Mouse (Mus musculus): ENCODE results near the gene Klhl23. TPM values are rescaled to one million over a fixed set of nuclear protein-coding genes. Genes with fewer than 3 reads are reported as not detected.

Klhl23 gene
- polyA plus RNA-seq, 1 experiment from 2014 or later, result 104 TPM

- Histone ChIP-seq H3K4me2 (ENCODE audit: low read length) (peak overlapping the region; percentile 77), H3K9ac (ENCODE audit: low read depth, low read length) (peak overlapping the region; percentile 96), H3K27ac (ENCODE audit: low read length) (peak overlapping the region; percentile 98), H3K4me1 (ENCODE audit: control insufficient read depth, insufficient read depth, low read length) (peaks cover 42% of the 10 kb centered on the region), H3K9me3 (replicated peaks; ENCODE audit: control insufficient read depth, low read length, poor library complexity, severe bottlenecking) (no peaks in the 10 kb centered on the region), H3K36me3 (ENCODE audit: control insufficient read depth, insufficient read depth, low read length) (0 out of 2 replicates have a peak, but pooled peaks cover 2% of the 10 kb centered on the region), H3K4me3 (ENCODE audit: low read depth, low read length) (peak overlapping the region; percentile 83), H3K27me3 (ENCODE audit: control insufficient read depth, insufficient read depth, low read depth, low read length) (no peaks in the 10 kb centered on the region)
- WGBS, result 2% methylated on average over 45 of the region's 45 CpGs
- ATAC-seq, result peak; percentile 76
Observed at GRCm38 (mm10) chr2:69823129-69823677, 1.5 kb downstream of the Klhl23 start.

GRCm38 (mm10) chr2:69825898-69826297 is 4.2 kb downstream of the Klhl23 start:
- no peak overlapping the region for H3K9ac ChIP-seq (ENCODE audit: low read depth, low read length)
- H3K4me3 ChIP-seq (ENCODE audit: low read depth, low read length), result no peak overlapping the region
- no peaks in the 10 kb centered on the region for H3K9me3 ChIP-seq (replicated peaks; ENCODE audit: control insufficient read depth, low read length, poor library complexity, severe bottlenecking)
- H3K4me1 ChIP-seq (ENCODE audit: control insufficient read depth, insufficient read depth, low read length), result peaks cover 44% of the 10 kb centered on the region
- peak overlapping the region; percentile 36 for H3K4me2 ChIP-seq (ENCODE audit: low read length)
- WGBS, result 52% methylated on average over 10 of the region's 10 CpGs
- H3K27me3 ChIP-seq (ENCODE audit: control insufficient read depth, insufficient read depth, low read depth, low read length), result no peaks in the 10 kb centered on the region
- peak overlapping the region; percentile 29; the same call in 1 of the 2 replicates for H3K27ac ChIP-seq (ENCODE audit: low read length)
- peaks cover 3% of the 10 kb centered on the region; the same call in 1 of the 2 replicates for H3K36me3 ChIP-seq (ENCODE audit: control insufficient read depth, insufficient read depth, low read length)
- ATAC-seq, result no peak

DNA sequence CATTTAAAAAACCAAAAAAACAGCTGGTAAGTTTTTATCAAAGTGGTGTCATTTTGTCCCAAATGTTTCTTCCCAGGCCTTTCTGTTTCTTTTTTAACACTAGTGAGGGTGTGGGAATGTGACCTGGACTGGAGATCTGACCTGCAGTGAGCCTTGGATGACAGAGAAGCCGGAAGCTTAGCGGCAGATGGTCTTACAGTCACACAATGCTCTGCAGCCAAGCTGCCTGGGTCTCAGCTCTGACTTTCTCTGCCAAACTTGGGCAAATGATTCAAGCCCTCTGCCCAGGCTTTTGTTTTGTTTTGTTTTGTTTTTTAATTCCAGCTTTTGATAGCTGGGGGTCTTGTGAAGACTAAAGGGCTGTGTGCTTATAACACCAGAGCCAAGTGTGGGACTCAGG is 4.6 kb downstream of the Klhl23 start:
- H3K27ac ChIP-seq (ENCODE audit: low read length), result peak overlapping the region; percentile 54; the same call in 1 of the 2 replicates
- H3K9me3 ChIP-seq (replicated peaks; ENCODE audit: control insufficient read depth, low read length, poor library complexity, severe bottlenecking), result no peaks in the 10 kb centered on the region
- peak overlapping the region; percentile 36 for H3K4me2 ChIP-seq (ENCODE audit: low read length)
- no peaks in the 10 kb centered on the region for H3K27me3 ChIP-seq (ENCODE audit: control insufficient read depth, insufficient read depth, low read depth, low read length)
- peaks cover 43% of the 10 kb centered on the region for H3K4me1 ChIP-seq (ENCODE audit: control insufficient read depth, insufficient read depth, low read length)
- ATAC-seq, result no peak
- no peak overlapping the region for H3K4me3 ChIP-seq (ENCODE audit: low read depth, low read length)
- H3K9ac ChIP-seq (ENCODE audit: low read depth, low read length), result no peak overlapping the region
- 50% methylated on average over 2 of the region's 2 CpGs for WGBS
- peaks cover 8% of the 10 kb centered on the region; the same call in 1 of the 2 replicates for H3K36me3 ChIP-seq (ENCODE audit: control insufficient read depth, insufficient read depth, low read length)

DNA sequence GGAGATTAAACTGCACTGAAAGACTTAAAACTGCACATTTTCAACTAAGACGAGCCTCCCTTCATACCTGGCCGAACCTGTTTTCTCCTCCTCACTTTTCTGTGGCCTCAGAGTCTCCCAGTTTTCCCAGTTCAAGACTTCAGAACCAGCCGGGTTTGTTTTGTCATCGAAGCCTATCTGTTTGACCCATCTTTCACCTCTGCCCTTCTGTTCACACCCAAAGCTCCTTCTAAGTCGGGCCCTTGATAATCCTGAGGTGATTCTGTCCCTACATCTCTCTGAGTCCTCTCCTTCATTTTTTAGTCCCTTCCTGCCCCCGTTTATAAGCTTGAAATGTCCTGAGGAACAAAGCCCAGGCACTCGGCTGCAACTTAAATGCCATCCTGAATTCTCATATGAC is 6.3 kb downstream of the Klhl23 start:
- WGBS, result 38% methylated on average over 7 of the region's 7 CpGs
- ATAC-seq, result no peak
- Histone ChIP-seq H3K9ac (ENCODE audit: low read depth, low read length) (peak overlapping the region; percentile 32; the same call in 1 of the 2 replicates), H3K27ac (ENCODE audit: low read length) (no peak overlapping the region), H3K9me3 (replicated peaks; ENCODE audit: control insufficient read depth, low read length, poor library complexity, severe bottlenecking) (no peaks in the 10 kb centered on the region), H3K4me3 (ENCODE audit: low read depth, low read length) (no peak overlapping the region), H3K4me1 (ENCODE audit: control insufficient read depth, insufficient read depth, low read length) (peaks cover 34% of the 10 kb centered on the region), H3K4me2 (ENCODE audit: low read length) (0 out of 2 replicates have a peak overlapping the region, but pooled peaks have one; percentile 4), H3K36me3 (ENCODE audit: control insufficient read depth, insufficient read depth, low read length) (peaks cover 16% of the 10 kb centered on the region), H3K27me3 (ENCODE audit: control insufficient read depth, insufficient read depth, low read depth, low read length) (no peaks in the 10 kb centered on the region)

- no peak overlapping the region for H3K27ac ChIP-seq (ENCODE audit: low read length)
- H3K9ac ChIP-seq (ENCODE audit: low read depth, low read length), result no peak overlapping the region
- H3K27me3 ChIP-seq (ENCODE audit: control insufficient read depth, insufficient read depth, low read depth, low read length), result no peaks in the 10 kb centered on the region
- peaks cover 17% of the 10 kb centered on the region for H3K36me3 ChIP-seq (ENCODE audit: control insufficient read depth, insufficient read depth, low read length)
- WGBS, result 87% methylated on average over 2 of the region's 2 CpGs
- no peak overlapping the region for H3K4me2 ChIP-seq (ENCODE audit: low read length)
- H3K4me3 ChIP-seq (ENCODE audit: low read depth, low read length), result no peak overlapping the region
- H3K4me1 ChIP-seq (ENCODE audit: control insufficient read depth, insufficient read depth, low read length), result peaks cover 23% of the 10 kb centered on the region
- H3K9me3 ChIP-seq (replicated peaks; ENCODE audit: control insufficient read depth, low read length, poor library complexity, severe bottlenecking), result no peaks in the 10 kb centered on the region
- no peak for ATAC-seq
Observed at GRCm38 (mm10) chr2:69829680-69830079, 7.9 kb downstream of the Klhl23 start.

- Histone ChIP-seq H3K36me3 (ENCODE audit: control insufficient read depth, insufficient read depth, low read length) (peaks cover 17% of the 10 kb centered on the region), H3K9me3 (replicated peaks; ENCODE audit: control insufficient read depth, low read length, poor library complexity, severe bottlenecking) (no peaks in the 10 kb centered on the region)
- WGBS, result 89% methylated on average over 8 of the region's 8 CpGs
Observed at GRCm38 (mm10) chr2:69830116-69830515, 8.4 kb downstream of the Klhl23 start.

GRCm38 (mm10) chr2:69837244-69837967 is 15.7 kb downstream of the Klhl23 start:
- Histone ChIP-seq H3K4me2 (ENCODE audit: low read length) (no peak overlapping the region), H3K9me3 (replicated peaks; ENCODE audit: control insufficient read depth, low read length, poor library complexity, severe bottlenecking) (no peaks in the 10 kb centered on the region), H3K27me3 (ENCODE audit: control insufficient read depth, insufficient read depth, low read depth, low read length) (no peaks in the 10 kb centered on the region), H3K4me3 (ENCODE audit: low read depth, low read length) (no peak overlapping the region), H3K36me3 (ENCODE audit: control insufficient read depth, insufficient read depth, low read length) (peaks cover 13% of the 10 kb centered on the region), H3K4me1 (ENCODE audit: control insufficient read depth, insufficient read depth, low read length) (no peaks in the 10 kb centered on the region; the same call in 1 of the 2 replicates), H3K9ac (ENCODE audit: low read depth, low read length) (no peak overlapping the region), H3K27ac (ENCODE audit: low read length) (no peak overlapping the region)
- no peak; the same call in 1 of the 2 replicates for ATAC-seq
- WGBS, result 55% methylated on average over 7 of the region's 7 CpGs

More at GRCm38 (mm10) chr2:69830116-69830515, 8.4 kb downstream of the Klhl23 start:
- Histone ChIP-seq H3K4me1 (ENCODE audit: control insufficient read depth, insufficient read depth, low read length) (peaks cover 19% of the 10 kb centered on the region), H3K4me2 (ENCODE audit: low read length) (no peak overlapping the region), H3K27me3 (ENCODE audit: control insufficient read depth, insufficient read depth, low read depth, low read length) (no peaks in the 10 kb centered on the region), H3K27ac (ENCODE audit: low read length) (no peak overlapping the region), H3K4me3 (ENCODE audit: low read depth, low read length) (no peak overlapping the region), H3K9ac (ENCODE audit: low read depth, low read length) (no peak overlapping the region)
- ATAC-seq, result no peak

DNA sequence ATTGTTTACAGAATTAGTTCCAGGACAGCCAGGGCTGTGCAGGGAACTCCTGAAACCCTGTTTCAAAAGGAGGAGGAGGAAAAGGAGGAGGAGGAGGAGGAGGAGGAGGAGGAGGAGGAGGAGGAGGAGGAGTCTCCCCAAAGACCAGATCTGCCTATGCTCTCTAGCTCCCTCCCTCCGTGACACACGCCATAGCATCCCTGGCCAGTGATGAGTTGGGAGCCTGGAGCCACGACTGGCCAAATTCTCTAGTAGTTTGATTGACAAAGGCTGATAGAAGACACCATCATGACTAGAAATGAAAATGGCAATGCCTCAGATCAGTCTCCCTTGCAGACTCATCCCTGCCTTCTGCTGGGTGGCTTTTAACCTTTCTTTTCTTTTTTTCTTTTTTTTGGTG is 16.3 kb downstream of the Klhl23 start:
- H3K4me1 ChIP-seq (ENCODE audit: control insufficient read depth, insufficient read depth, low read length), result no peaks in the 10 kb centered on the region; the same call in 1 of the 2 replicates
- no peaks in the 10 kb centered on the region for H3K9me3 ChIP-seq (replicated peaks; ENCODE audit: control insufficient read depth, low read length, poor library complexity, severe bottlenecking)
- no peak overlapping the region for H3K4me2 ChIP-seq (ENCODE audit: low read length)
- WGBS, result 27% methylated on average over 3 of the region's 3 CpGs
- H3K4me3 ChIP-seq (ENCODE audit: low read depth, low read length), result no peak overlapping the region
- H3K27me3 ChIP-seq (ENCODE audit: control insufficient read depth, insufficient read depth, low read depth, low read length), result no peaks in the 10 kb centered on the region
- peaks cover 9% of the 10 kb centered on the region; the same call in 1 of the 2 replicates for H3K36me3 ChIP-seq (ENCODE audit: control insufficient read depth, insufficient read depth, low read length)
- no peak overlapping the region for H3K27ac ChIP-seq (ENCODE audit: low read length)
- no peak for ATAC-seq
- H3K9ac ChIP-seq (ENCODE audit: low read depth, low read length), result no peak overlapping the region

DNA sequence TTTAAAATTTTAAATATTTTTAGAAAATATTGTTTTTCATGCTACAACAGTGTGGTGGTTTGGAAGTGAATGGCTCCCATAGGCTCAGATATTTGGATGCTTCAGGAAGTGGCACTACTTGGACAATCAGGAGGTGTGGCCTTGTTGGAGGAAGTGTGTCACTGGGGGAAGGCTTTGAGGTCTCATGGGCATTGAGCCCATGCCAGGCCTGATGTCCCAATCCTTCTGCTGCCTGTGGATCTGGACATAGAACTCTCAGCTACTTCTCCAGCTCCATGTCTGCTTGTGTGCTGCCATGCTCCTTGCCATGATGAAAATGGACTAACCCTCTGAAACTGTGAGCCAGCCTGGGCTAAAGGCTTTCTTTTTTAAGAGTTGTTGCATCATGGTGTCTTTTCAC is 17.0 kb downstream of the Klhl23 start:
- Histone ChIP-seq H3K36me3 (ENCODE audit: control insufficient read depth, insufficient read depth, low read length) (peaks cover 8% of the 10 kb centered on the region; the same call in 1 of the 2 replicates), H3K9me3 (replicated peaks; ENCODE audit: control insufficient read depth, low read length, poor library complexity, severe bottlenecking) (no peaks in the 10 kb centered on the region), H3K27ac (ENCODE audit: low read length) (no peak overlapping the region), H3K4me3 (ENCODE audit: low read depth, low read length) (no peak overlapping the region), H3K9ac (ENCODE audit: low read depth, low read length) (no peak overlapping the region), H3K4me2 (ENCODE audit: low read length) (no peak overlapping the region), H3K27me3 (ENCODE audit: control insufficient read depth, insufficient read depth, low read depth, low read length) (no peaks in the 10 kb centered on the region), H3K4me1 (ENCODE audit: control insufficient read depth, insufficient read depth, low read length) (no peaks in the 10 kb centered on the region; the same call in 1 of the 2 replicates)
- ATAC-seq, result no peak
